Mouse (Mus musculus): Measurements from ENCODE around the gene Evl.

- no peak for TF ChIP-seq CTCF (IDR thresholded peaks at IDR 0.05; ENCODE audit: insufficient read depth, low read length)
- TF ChIP-seq POLR2A (IDR thresholded peaks at IDR 0.05; ENCODE audit: borderline replicate concordance, extremely low read depth, low read depth, low read length): no peak
These were observed 145.5 kb downstream of the Evl start for GRCm38 (mm10) chr12:108700037-108700436.

Measured in lung, adult 2 months (tissue).